Mouse (Mus musculus): ENCODE measurements around the gene Cnksr3. TPM values are rescaled to one million over a fixed set of nuclear protein-coding genes. Genes with fewer than 3 reads are reported as not detected.

The Cnksr3 gene
- polyA plus RNA-seq, 1 experiment from 2014 or later: 12.7 TPM

GRCm38 (mm10) chr10:7191721-7192413 is 20.2 kb downstream of the Cnksr3 start:
- H3K27me3 ChIP-seq: no peaks in the 10 kb centered on the region
- no peak overlapping the region for H3K4me3 ChIP-seq
- H3K36me3 ChIP-seq: no peaks in the 10 kb centered on the region
- ATAC-seq (ENCODE audit: low FRiP score, low read depth): no peak
- peaks cover 34% of the 10 kb centered on the region for H3K4me1 ChIP-seq
- no peaks in the 10 kb centered on the region for H3K9me3 ChIP-seq
- H3K27ac ChIP-seq: no peak overlapping the region
- no peak overlapping the region for H3K9ac ChIP-seq
- no peak overlapping the region for H3K4me2 ChIP-seq (replicated peaks)
- 82% methylated on average over 9 of the region's 9 CpGs for WGBS

DNA sequence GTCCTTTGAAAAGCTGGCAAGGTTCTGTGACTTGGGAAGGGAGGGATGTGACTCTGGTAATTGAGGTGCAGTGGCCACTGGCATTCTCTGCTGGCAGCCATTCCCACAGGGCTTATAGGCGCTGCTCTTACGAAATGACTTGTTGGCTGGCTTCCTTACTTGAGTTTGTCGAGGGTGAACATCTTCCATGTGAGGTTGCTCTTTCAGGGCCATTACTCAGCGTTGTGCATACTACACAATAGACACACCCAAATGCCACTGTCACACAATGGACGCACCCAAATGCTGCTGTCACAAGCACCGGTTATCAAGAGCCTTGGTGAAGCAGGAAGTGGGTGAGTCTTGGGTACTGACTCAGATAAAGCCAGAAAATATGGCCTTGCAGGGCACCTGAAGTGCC is 22.8 kb downstream of the Cnksr3 start:
- Histone ChIP-seq H3K27ac (no peak overlapping the region), H3K27me3 (no peaks in the 10 kb centered on the region), H3K4me1 (peaks cover 23% of the 10 kb centered on the region), H3K36me3 (no peaks in the 10 kb centered on the region), H3K4me2 (replicated peaks) (no peak overlapping the region), H3K9me3 (no peaks in the 10 kb centered on the region), H3K4me3 (no peak overlapping the region), H3K9ac (no peak overlapping the region)
- no peak for ATAC-seq (ENCODE audit: low FRiP score, low read depth)
- 87% methylated on average over 6 of the region's 6 CpGs for WGBS

GRCm38 (mm10) chr10:7187881-7188280 is 24.2 kb downstream of the Cnksr3 start:
- 42% methylated on average over 7 of the region's 7 CpGs for WGBS
- no peak for ATAC-seq (ENCODE audit: low FRiP score, low read depth)
- no peaks in the 10 kb centered on the region for H3K27me3 ChIP-seq
- no peak overlapping the region for H3K4me3 ChIP-seq
- H3K27ac ChIP-seq: no peak overlapping the region
- no peaks in the 10 kb centered on the region for H3K36me3 ChIP-seq
- no peak overlapping the region for H3K9ac ChIP-seq
- no peaks in the 10 kb centered on the region for H3K9me3 ChIP-seq
- no peak overlapping the region for H3K4me2 ChIP-seq (replicated peaks)
- H3K4me1 ChIP-seq: peaks cover 36% of the 10 kb centered on the region

- WGBS: 86% methylated on average over 5 of the region's 5 CpGs
Observed at GRCm38 (mm10) chr10:7186992-7187391, 25.0 kb downstream of the Cnksr3 start.

GRCm38 (mm10) chr10:7186018-7186417 is 26.0 kb downstream of the Cnksr3 start:
- Histone ChIP-seq H3K36me3 (no peaks in the 10 kb centered on the region), H3K27me3 (no peaks in the 10 kb centered on the region), H3K4me2 (replicated peaks) (no peak overlapping the region), H3K9me3 (no peaks in the 10 kb centered on the region), H3K4me3 (no peak overlapping the region), H3K4me1 (peaks cover 46% of the 10 kb centered on the region), H3K27ac (no peak overlapping the region), H3K9ac (no peak overlapping the region)
- WGBS: 85% methylated on average over 5 of the region's 5 CpGs
- no peak for ATAC-seq (ENCODE audit: low FRiP score, low read depth)

More at GRCm38 (mm10) chr10:7186992-7187391, 25.0 kb downstream of the Cnksr3 start:
- ATAC-seq (ENCODE audit: low FRiP score, low read depth): no peak
- Histone ChIP-seq H3K4me2 (replicated peaks) (no peak overlapping the region), H3K36me3 (no peaks in the 10 kb centered on the region), H3K9me3 (no peaks in the 10 kb centered on the region), H3K4me1 (peaks cover 40% of the 10 kb centered on the region), H3K4me3 (no peak overlapping the region), H3K27ac (no peak overlapping the region), H3K9ac (no peak overlapping the region), H3K27me3 (no peaks in the 10 kb centered on the region)

DNA sequence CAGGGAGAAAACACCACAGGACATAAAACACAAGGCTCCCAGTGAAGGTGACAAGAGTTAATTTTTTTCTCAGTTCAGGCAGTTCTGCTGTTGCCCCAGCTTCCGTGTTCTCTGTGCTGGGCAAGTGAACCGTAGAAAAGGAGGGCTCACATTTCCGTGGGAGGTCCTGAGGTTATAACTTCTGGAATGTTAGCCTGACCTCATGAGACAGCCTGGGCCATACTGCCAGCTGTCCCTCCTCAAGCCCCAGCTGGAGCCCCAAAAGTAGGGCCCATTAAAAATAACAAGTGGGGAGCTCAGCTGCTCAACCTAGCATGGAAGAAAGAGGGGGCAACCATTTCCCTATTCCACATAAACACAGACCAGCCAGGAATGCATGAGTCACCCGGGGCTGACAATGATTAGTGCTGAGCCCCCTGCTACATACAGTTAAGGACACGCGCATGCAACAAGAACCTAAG is 28.8 kb downstream of the Cnksr3 start:
- Histone ChIP-seq H3K27me3 (no peaks in the 10 kb centered on the region), H3K9ac (no peak overlapping the region), H3K4me1 (peaks cover 41% of the 10 kb centered on the region), H3K9me3 (no peaks in the 10 kb centered on the region), H3K27ac (peak overlapping the region; percentile 87), H3K4me2 (replicated peaks) (peak overlapping the region; percentile 55), H3K36me3 (no peaks in the 10 kb centered on the region), H3K4me3 (peak overlapping the region; percentile 14; the same call in 1 of the 2 replicates)
- peak; percentile 87 for ATAC-seq (ENCODE audit: low FRiP score, low read depth)
- 4% methylated on average over 6 of the region's 6 CpGs for WGBS

GRCm38 (mm10) chr10:7182555-7183170 is 29.4 kb downstream of the Cnksr3 start:
- Histone ChIP-seq H3K4me2 (replicated peaks) (peak overlapping the region; percentile 55), H3K27me3 (no peaks in the 10 kb centered on the region), H3K36me3 (no peaks in the 10 kb centered on the region), H3K9me3 (no peaks in the 10 kb centered on the region), H3K4me3 (peak overlapping the region; percentile 14; the same call in 1 of the 2 replicates), H3K4me1 (peaks cover 41% of the 10 kb centered on the region), H3K9ac (no peak overlapping the region), H3K27ac (peak overlapping the region; percentile 87)
- WGBS: 37% methylated on average over 12 of the region's 12 CpGs
- peak; percentile 20; the same call in 1 of the 2 replicates for ATAC-seq (ENCODE audit: low FRiP score, low read depth)

DNA sequence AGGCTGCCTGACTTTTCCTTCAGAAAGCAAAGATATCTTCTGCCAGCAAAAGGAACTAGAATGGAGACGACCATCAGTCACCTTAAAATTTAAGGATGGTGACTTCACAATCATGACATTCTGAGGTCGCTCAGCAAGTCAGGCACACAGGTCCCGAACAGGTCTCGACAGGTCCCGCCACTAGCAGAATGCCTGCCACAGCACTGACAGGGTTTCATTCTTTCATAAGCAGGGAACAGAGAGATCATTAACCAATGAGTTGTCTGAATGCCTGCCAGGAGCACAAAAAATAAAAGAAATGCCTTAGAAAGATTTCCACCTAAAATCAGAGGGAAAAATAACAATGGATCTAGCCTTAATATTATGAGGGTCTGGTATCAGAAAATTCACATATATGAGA is 31.7 kb downstream of the Cnksr3 start:
- H3K9ac ChIP-seq: no peak overlapping the region
- no peak overlapping the region for H3K4me2 ChIP-seq (replicated peaks)
- no peaks in the 10 kb centered on the region for H3K9me3 ChIP-seq
- no peak overlapping the region; the same call in 1 of the 2 replicates for H3K27ac ChIP-seq
- no peaks in the 10 kb centered on the region for H3K27me3 ChIP-seq
- H3K4me1 ChIP-seq: peaks cover 55% of the 10 kb centered on the region
- no peaks in the 10 kb centered on the region for H3K36me3 ChIP-seq
- no peak for ATAC-seq (ENCODE audit: low FRiP score, low read depth)
- no peak overlapping the region for H3K4me3 ChIP-seq
- 77% methylated on average over 5 of the region's 5 CpGs for WGBS

DNA sequence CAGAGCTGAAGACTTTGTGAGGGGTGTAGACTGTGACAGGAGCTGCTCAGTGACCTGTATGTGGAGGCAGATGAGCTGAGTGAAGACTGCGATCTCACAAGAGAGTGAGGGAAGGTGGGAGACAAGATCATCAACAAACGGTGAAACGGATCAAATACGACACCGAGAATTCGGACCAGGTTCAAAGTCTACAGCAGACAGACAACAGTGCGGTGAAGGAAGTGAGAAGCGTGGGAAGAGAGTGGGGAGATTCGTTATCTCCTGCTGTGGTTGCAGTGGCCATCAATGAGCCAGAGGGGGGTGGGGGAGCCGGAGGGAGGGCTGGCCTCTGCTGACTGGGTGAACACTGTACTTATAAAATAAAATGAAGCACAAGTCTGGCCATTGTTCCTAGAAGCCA is 33.5 kb downstream of the Cnksr3 start:
- H3K9ac ChIP-seq: no peak overlapping the region
- no peaks in the 10 kb centered on the region for H3K9me3 ChIP-seq
- H3K27me3 ChIP-seq: no peaks in the 10 kb centered on the region
- 79% methylated on average over 10 of the region's 10 CpGs for WGBS
- H3K4me1 ChIP-seq: peaks cover 48% of the 10 kb centered on the region
- no peaks in the 10 kb centered on the region for H3K36me3 ChIP-seq
- no peak overlapping the region for H3K4me3 ChIP-seq
- H3K4me2 ChIP-seq (replicated peaks): no peak overlapping the region
- H3K27ac ChIP-seq: no peak overlapping the region
- no peak for ATAC-seq (ENCODE audit: low FRiP score, low read depth)

GRCm38 (mm10) chr10:7176205-7176910 is 35.7 kb downstream of the Cnksr3 start:
- ATAC-seq (ENCODE audit: low FRiP score, low read depth): peak; percentile 41; the same call in 1 of the 2 replicates

DNA sequence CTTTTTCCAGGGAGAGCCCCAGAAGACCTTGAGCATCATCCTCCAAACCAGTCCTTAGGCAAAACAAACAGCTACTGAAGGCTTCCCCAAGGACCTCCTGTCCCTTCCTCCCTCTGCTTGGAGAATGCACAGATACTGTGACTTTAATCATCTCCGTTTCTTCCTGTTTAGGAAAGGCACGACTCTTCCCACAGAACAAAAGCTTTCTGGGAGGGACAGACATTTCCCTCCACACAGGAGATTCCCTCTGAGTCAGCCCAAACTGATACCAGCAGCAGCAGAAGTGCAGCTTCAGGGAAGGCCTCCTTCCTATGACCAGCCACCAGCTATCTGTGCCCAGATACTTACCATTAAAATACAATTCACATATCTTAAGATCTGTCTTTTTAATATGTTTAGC is 37.6 kb downstream of the Cnksr3 start:
- whole genome bisulfite sequencing: 59% methylated on average over 2 of the region's 2 CpGs
- no peak for ATAC-seq (ENCODE audit: low FRiP score, low read depth)
- Histone ChIP-seq H3K4me2 (replicated peaks) (no peak overlapping the region), H3K9ac (no peak overlapping the region), H3K9me3 (no peaks in the 10 kb centered on the region), H3K27me3 (no peaks in the 10 kb centered on the region), H3K36me3 (peaks cover 7% of the 10 kb centered on the region; the same call in 1 of the 2 replicates), H3K4me1 (peaks cover 23% of the 10 kb centered on the region), H3K27ac (no peak overlapping the region), H3K4me3 (no peak overlapping the region)

More at GRCm38 (mm10) chr10:7176205-7176910, 35.7 kb downstream of the Cnksr3 start:
- 82% methylated on average over 8 of the region's 8 CpGs for WGBS
- H3K4me1 ChIP-seq: peaks cover 28% of the 10 kb centered on the region
- no peak overlapping the region for H3K4me3 ChIP-seq
- H3K27me3 ChIP-seq: no peaks in the 10 kb centered on the region
- no peak overlapping the region for H3K9ac ChIP-seq
- no peaks in the 10 kb centered on the region for H3K9me3 ChIP-seq
- H3K27ac ChIP-seq: no peak overlapping the region
- H3K4me2 ChIP-seq (replicated peaks): no peak overlapping the region
- H3K36me3 ChIP-seq: no peaks in the 10 kb centered on the region

- ATAC-seq (ENCODE audit: low FRiP score, low read depth): no peak
- Histone ChIP-seq H3K9ac (no peak overlapping the region), H3K27ac (no peak overlapping the region), H3K4me3 (no peak overlapping the region), H3K27me3 (no peaks in the 10 kb centered on the region), H3K4me2 (replicated peaks) (no peak overlapping the region), H3K4me1 (peaks cover 20% of the 10 kb centered on the region), H3K9me3 (no peaks in the 10 kb centered on the region), H3K36me3 (peaks cover 7% of the 10 kb centered on the region; the same call in 1 of the 2 replicates)
- 88% methylated on average over 1 of the region's 1 CpGs for WGBS
Observed at GRCm38 (mm10) chr10:7173098-7173497, 38.9 kb downstream of the Cnksr3 start.
